Mouse (Mus musculus): ENCODE results near the gene Dll3. TPM values are rescaled to one million over a fixed set of nuclear protein-coding genes. Genes with fewer than 3 reads are reported as not detected.
"Not testable (repeated sequence)": the region's sequence is repeated elsewhere in the genome, so short reads cannot be mapped to it uniquely, and the experiment has no call there.

Dll3 gene
- polyA plus RNA-seq, 1 experiment from 2014 or later: 58.9 TPM

DNA sequence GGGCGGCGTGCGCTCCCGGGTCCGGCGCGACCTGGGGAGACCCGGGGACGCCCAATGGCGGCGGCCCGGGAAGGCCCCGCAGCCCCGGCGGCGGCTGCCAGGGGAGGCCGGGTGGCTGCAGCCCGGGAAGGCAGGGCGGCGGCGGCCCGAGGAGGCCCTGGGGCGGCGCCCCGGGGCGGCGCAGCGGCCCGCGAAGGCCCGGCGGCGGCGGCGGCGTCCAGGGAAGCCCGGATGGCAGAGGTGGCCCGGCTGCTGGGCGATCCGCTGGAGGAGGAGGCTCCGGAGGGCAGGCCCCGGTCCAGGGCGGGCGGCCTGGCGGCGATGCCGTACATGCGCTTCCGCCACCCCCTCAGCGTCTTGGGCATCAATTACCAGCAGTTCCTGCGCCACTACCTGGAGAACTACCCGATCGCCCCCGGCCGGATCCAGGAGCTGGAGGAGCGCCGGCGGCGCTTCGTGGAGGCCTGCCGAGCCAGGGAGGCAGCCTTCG, 34.0 kb downstream of the Dll3 start:
- H3K4me1 ChIP-seq: peaks cover 10% of the 10 kb centered on the region
- peak overlapping the region; percentile 99 for H3K9ac ChIP-seq
- peak overlapping the region; percentile 91 for H3K4me3 ChIP-seq
- H3K27ac ChIP-seq: peak overlapping the region; percentile 97
- peaks cover 3% of the 10 kb centered on the region; the same call in 1 of the 2 replicates for H3K27me3 ChIP-seq
- H3K36me3 ChIP-seq: peaks cover 29% of the 10 kb centered on the region
- peak; percentile 85 for ATAC-seq (ENCODE audit: low FRiP score)
- peak overlapping the region; percentile 77 for H3K4me2 ChIP-seq (replicated peaks)
- WGBS: under 1% methylated on average over 39 of the region's 62 CpGs
- H3K9me3 ChIP-seq (replicated peaks): no peaks in the 10 kb centered on the region

DNA sequence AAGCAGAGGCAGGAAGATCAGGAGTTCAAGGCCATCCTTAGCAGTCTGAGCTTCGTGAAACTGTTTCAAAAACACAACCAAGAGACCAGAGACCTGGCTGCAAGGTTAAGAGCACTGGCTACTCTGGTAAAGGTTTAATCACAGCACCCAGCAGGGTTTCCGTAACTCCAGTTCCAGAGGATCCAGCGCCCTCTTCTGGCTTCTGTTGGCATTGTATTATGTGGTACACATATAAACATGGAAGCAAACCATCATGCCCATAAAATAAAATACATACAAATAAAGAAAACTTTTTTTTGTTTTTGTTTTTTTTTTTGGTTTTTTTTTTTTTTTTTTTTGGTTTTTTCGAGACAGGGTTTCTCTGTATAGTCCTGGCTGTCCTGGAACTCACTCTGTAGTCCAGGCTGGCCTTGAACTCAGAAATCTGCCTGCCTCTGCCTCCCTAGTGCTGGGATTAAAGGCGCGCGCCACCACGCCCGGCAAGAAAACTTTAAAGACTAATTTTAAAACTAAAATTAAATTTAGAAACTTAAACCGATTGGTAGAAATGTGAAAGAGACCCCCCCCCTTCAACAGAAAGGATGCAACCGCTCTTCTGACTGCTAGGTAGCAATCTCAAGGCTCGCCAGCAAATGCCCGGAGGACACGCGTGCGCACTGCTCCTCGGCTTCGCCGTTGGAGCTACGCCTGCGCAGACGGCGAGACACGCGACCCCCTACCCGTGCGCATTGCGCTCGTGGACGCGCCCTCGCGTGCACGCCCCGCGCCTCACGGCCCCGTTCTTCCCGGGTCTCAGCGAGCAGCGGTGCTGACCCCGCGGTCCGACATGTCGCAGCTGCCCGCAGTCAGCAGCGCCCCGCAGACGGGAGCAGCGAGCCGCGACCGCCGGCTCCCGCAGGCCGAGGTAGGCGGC, 34.7 kb downstream of the Dll3 start, which contains the start of gene Eid2:
Eid2 (plus strand) TSS at position 753 of the 913 bp plus-strand sequence.
- peaks cover 3% of the 10 kb centered on the region; the same call in 1 of the 2 replicates for H3K27me3 ChIP-seq
- peak within 1 kb of the TSS; percentile 77 for H3K4me2 ChIP-seq (replicated peaks)
- peak; percentile 91 for ATAC-seq (ENCODE audit: low FRiP score)
- H3K4me3 ChIP-seq: peak within 1 kb of the TSS; percentile 91
- whole genome bisulfite sequencing: 8% methylated on average over 57 of the region's 57 CpGs
- peak within 1 kb of the TSS; percentile 99 for H3K9ac ChIP-seq
- peaks cover 10% of the 10 kb centered on the region for H3K4me1 ChIP-seq
- H3K27ac ChIP-seq: peak within 1 kb of the TSS; percentile 97
- H3K9me3 ChIP-seq (replicated peaks): no peaks in the 10 kb centered on the region
- peaks cover 22% of the 10 kb centered on the region for H3K36me3 ChIP-seq

DNA sequence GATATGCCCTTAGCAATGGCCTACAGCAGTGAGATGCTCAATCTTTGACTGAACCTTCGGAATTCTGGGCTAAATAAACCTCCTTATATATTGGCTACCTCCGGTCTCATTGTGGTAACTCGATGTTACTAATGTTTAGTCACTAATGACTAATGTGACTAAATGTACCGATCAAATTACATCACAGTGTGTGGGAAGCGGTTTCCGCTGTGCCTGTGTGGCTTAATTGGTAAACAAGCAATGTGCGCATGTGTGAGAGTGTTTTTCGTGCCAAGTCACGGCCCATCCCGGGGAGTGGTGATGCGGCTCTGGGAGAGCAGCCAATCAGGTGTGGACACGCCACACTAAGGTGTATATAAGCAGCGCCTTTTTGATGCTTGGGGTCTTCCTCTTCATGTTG, 36.6 kb downstream of the Dll3 start:
- H3K9me3 ChIP-seq (replicated peaks): no peaks in the 10 kb centered on the region
- peaks cover 10% of the 10 kb centered on the region for H3K36me3 ChIP-seq
- peaks cover 3% of the 10 kb centered on the region; the same call in 1 of the 2 replicates for H3K27me3 ChIP-seq
- no peak overlapping the region for H3K27ac ChIP-seq
- ATAC-seq (ENCODE audit: low FRiP score): no peak
- no peak overlapping the region for H3K4me2 ChIP-seq (replicated peaks)
- H3K9ac ChIP-seq: no peak overlapping the region
- H3K4me3 ChIP-seq: no peak overlapping the region
- peaks cover 10% of the 10 kb centered on the region for H3K4me1 ChIP-seq
- WGBS: 91% methylated on average over 13 of the region's 13 CpGs

DNA sequence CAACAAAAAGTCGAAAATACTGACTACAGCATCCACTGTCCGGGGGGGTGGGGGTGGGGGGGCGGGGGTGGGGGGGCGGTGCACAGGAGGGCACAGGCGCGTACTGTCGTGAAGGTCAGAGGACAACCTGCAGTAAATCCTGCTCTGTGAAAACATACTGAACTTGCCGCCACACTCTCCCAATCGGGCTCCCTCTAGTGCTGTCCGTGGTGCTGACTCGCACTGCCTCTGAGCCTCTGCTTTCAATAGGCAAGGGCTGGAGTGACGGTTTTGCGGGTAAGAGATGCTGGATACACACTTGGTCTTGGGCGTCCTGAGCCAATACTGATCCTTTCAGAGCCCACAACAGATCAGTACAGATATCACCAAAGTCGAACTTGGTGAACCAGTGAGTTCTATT, 38.3 kb downstream of the Dll3 start:
- Histone ChIP-seq H3K9me3 (replicated peaks) (no peaks in the 10 kb centered on the region), H3K27me3 (peaks cover 3% of the 10 kb centered on the region; the same call in 1 of the 2 replicates), H3K4me2 (replicated peaks) (no peak overlapping the region), H3K4me1 (peaks cover 5% of the 10 kb centered on the region), H3K36me3 (no peaks in the 10 kb centered on the region), H3K4me3 (no peak overlapping the region), H3K9ac (no peak overlapping the region), H3K27ac (no peak overlapping the region)
- no peak for ATAC-seq (ENCODE audit: low FRiP score)
- 9% methylated on average over 15 of the region's 15 CpGs for WGBS

DNA sequence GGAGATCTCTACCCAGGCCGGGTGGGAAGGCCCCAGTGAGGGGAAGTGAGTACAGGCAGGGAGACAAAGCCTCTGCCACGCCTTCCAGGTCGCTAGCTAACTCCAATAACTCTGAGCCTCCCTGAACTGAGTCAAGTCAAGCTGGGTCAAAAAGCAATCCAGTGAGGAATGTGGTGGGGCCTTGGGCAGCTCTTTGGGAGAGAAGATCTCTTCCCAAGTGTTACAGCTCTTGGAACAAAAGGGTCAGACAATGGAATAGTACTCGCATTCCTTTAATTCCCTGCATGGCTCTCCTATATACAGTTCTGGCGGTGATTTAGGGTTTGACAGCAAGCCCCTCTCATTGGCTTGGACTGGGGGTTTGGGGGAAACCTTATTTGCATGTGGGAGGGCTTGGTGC, 39.2 kb downstream of the Dll3 start:
- WGBS: 43% methylated on average over 5 of the region's 5 CpGs
- Histone ChIP-seq H3K27me3 (peaks cover 3% of the 10 kb centered on the region; the same call in 1 of the 2 replicates), H3K4me3 (no peak overlapping the region)

DNA sequence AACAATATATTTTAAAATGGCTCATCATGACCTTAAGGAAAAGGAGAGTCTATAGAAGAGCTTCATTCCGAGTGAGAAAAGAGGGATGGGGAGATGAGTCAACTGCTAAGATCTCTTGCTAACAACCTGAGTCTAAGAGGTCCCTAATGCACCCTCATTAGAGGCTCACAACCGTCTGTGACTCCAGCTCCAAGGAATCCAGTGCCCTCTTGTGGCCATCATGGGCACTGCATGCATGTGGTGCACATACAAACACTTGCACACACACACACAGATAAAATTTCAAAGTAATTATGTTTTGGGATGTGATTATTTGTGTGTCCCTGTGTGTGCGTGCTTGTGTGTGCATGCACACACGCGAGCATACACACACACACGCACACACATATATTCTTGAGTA, 46.6 kb downstream of the Dll3 start:
- no peaks in the 10 kb centered on the region for H3K4me1 ChIP-seq
- no peaks in the 10 kb centered on the region for H3K36me3 ChIP-seq

More for the DNA sequence above, 39.2 kb downstream of the Dll3 start:
- no peak for ATAC-seq (ENCODE audit: low FRiP score)
- Histone ChIP-seq H3K9ac (no peak overlapping the region), H3K4me1 (no peaks in the 10 kb centered on the region), H3K4me2 (replicated peaks) (no peak overlapping the region), H3K36me3 (no peaks in the 10 kb centered on the region), H3K27ac (no peak overlapping the region), H3K9me3 (replicated peaks) (no peaks in the 10 kb centered on the region)

DNA sequence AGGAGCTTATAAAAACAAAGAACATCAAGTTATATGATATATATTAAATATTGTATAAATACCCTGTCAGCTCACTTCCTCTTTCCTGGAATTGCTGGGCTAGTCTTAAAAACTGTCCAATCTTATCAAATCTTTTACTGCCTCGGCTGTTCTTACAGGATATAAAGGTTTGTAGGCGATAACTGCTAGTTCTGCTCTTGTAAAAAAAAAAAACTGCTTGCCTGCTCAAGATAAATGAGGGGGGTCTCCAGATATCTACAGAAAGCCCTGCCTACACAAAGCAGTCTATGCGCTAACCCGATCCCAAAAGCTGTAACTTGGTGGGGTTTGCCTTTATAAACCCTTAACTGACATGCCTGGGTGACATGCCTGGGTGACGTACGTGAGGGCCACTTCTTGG, 47.4 kb downstream of the Dll3 start:
- H3K27me3 ChIP-seq: peaks cover 3% of the 10 kb centered on the region; the same call in 1 of the 2 replicates
- no peak overlapping the region for H3K27ac ChIP-seq
- WGBS: 90% methylated on average over 6 of the region's 6 CpGs
- H3K4me2 ChIP-seq (replicated peaks): no peak overlapping the region
- no peaks in the 10 kb centered on the region for H3K36me3 ChIP-seq
- peaks cover 4% of the 10 kb centered on the region; the same call in 1 of the 2 replicates for H3K9me3 ChIP-seq (replicated peaks)
- no peaks in the 10 kb centered on the region for H3K4me1 ChIP-seq
- H3K9ac ChIP-seq: no peak overlapping the region
- no peak for ATAC-seq (ENCODE audit: low FRiP score)
- no peak overlapping the region for H3K4me3 ChIP-seq

More for the DNA sequence above, 46.6 kb downstream of the Dll3 start:
- peaks cover 4% of the 10 kb centered on the region; the same call in 1 of the 2 replicates for H3K9me3 ChIP-seq (replicated peaks)
- no peak overlapping the region for H3K4me3 ChIP-seq
- no peak overlapping the region for H3K4me2 ChIP-seq (replicated peaks)
- 85% methylated on average over 6 of the region's 6 CpGs for WGBS
- H3K27ac ChIP-seq: no peak overlapping the region
- H3K9ac ChIP-seq: no peak overlapping the region
- peaks cover 3% of the 10 kb centered on the region; the same call in 1 of the 2 replicates for H3K27me3 ChIP-seq
- no peak for ATAC-seq (ENCODE audit: low FRiP score)

DNA sequence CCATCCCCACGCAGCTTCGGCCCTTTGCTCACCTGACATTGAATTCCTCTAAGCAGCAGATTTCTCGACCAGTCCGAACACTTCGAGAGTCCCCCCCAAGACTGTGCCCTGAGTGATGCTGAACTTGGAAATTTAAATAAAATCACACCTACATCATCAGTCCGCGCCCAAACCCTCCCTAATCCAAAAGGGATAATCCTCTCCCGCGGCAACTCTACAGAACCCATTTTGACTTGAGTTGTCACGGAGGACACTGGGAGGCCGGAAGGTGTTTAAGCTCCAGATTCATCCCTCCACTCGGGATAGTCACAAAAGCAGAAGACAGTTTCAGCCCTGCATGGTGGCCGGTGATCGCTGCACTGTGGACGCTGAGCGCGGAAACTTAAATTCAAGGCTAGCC, 50.1 kb downstream of the Dll3 start:
- no peaks in the 10 kb centered on the region for H3K4me1 ChIP-seq
- WGBS: 92% methylated on average over 17 of the region's 17 CpGs
- no peak overlapping the region for H3K9ac ChIP-seq
- no peak overlapping the region for H3K27ac ChIP-seq
- no peak overlapping the region for H3K4me2 ChIP-seq (replicated peaks)
- no peak for ATAC-seq (ENCODE audit: low FRiP score)
- no peaks in the 10 kb centered on the region for H3K36me3 ChIP-seq
- peaks cover 7% of the 10 kb centered on the region; the same call in 1 of the 2 replicates for H3K9me3 ChIP-seq (replicated peaks)
- peaks cover 3% of the 10 kb centered on the region; the same call in 1 of the 2 replicates for H3K27me3 ChIP-seq
- no peak overlapping the region for H3K4me3 ChIP-seq

DNA sequence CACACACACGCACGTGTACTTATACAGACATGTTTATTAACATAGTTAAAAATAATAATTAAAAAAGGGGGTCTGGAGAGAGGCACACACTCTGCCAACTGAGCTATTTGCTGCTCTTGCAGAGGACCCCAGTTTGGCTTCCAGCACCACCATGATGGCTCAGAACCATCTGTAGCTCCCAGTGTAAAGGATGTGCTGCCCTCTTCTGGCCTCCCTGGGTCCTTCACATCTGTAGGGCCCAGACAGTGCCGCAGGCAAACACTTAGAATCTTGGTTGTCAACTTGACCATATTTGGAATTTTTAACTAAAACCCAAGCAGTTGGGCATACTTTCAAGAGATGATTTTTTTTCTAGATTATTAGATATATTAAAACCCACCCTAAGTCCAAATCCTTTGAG, 53.1 kb downstream of the Dll3 start:
- no peak for ATAC-seq (ENCODE audit: low FRiP score)
- 88% methylated on average over 3 of the region's 3 CpGs for WGBS
- H3K4me3 ChIP-seq: no peak overlapping the region

DNA sequence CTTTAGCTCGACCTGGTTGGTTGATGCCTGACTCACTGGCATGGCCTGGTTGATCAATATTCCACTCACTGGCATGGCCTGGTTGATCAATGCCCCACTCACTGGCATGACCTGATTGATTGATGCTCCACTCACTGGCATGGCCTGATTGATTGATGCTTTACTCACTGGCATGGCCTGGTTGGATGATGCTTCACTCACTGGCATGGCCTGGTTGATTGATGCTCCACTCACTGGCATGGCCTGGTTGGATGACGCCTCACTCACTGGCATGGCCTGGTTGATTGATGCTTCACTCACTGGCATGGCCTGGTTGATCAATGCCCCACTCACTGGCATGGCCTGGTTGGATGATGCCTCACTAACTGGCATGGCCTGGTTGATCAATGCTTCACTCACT, 58.1 kb downstream of the Dll3 start:
- not testable (repeated sequence) for H3K36me3 ChIP-seq; H3K4me3 ChIP-seq; ATAC-seq (ENCODE audit: low FRiP score); H3K9me3 ChIP-seq (replicated peaks); H3K4me1 ChIP-seq; H3K27me3 ChIP-seq; H3K4me2 ChIP-seq (replicated peaks); H3K27ac ChIP-seq; H3K9ac ChIP-seq
- WGBS: 79% methylated on average over 2 of the region's 2 CpGs

More for the DNA sequence above, 53.1 kb downstream of the Dll3 start:
- H3K9me3 ChIP-seq (replicated peaks): 0 out of 2 replicates have a peak, but pooled peaks cover 3% of the 10 kb centered on the region
- H3K4me1 ChIP-seq: no peaks in the 10 kb centered on the region
- H3K9ac ChIP-seq: no peak overlapping the region
- peaks cover 3% of the 10 kb centered on the region; the same call in 1 of the 2 replicates for H3K27me3 ChIP-seq
- no peak overlapping the region for H3K27ac ChIP-seq
- no peak overlapping the region for H3K4me2 ChIP-seq (replicated peaks)
- H3K36me3 ChIP-seq: no peaks in the 10 kb centered on the region

All from hindbrain, embryonic 12.5 days (tissue).